ENCODE assay signal across 1 mouse cellular context in the genomic region with DNA sequence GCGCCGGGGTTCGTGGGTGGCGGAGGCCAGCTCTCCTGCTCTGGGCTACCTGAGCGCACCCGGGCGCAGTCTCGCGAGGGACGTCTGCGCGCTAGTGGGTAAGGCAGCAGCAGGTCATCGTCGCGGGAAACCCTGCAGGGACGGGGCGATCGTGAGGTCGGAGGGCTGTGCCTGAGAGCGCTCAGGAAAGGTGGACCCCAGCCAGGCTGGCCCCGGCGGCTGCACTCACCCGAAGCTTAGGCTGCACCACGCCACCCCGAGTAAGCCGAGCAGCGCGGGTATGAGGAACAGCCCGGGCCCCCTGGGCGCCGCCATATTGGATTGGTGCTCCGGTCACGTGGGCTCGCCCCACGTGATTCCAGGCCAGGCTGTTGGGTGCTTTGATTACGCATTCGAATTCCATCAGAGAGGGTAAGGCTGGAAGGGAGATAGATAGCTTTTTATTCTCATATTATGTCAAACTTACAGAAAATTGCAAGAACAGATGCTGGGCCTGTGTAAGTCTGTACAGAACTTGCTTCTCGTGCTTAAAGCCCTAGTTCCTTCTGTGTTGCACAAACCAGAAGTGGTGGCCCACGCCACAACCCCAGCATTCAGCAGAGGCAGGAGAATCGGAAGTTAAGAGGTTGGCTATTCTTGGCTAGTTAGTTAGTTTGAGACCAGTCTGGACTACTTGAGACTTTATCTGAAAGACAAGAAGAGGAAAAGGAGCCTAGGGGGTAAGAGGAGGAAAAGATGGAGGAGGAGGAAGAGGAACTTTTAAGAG.
TF ChIP-seq lines count a peak whose summit lies in the region.

TSS of gene Nagpa (minus strand) at position 345 of the 766 bp plus-strand sequence.

TF ChIP-seq in CH12.LX, 34 proteins besides CTCF, POLR2A, EP300 and RAD21 (continued from another document):
- TF ChIP-seq E2F4 (IDR thresholded peaks at IDR 0.05; ENCODE audit: insufficient replicate concordance, low read depth, low read length) (no peak), NRF1 (IDR thresholded peaks at IDR 0.05; ENCODE audit: low read depth, low read length) (peak; percentile 68), BHLHE40 (IDR thresholded peaks at IDR 0.05; ENCODE audit: low read depth, low read length) (peak; percentile 95), UBTF (IDR thresholded peaks at IDR 0.05; ENCODE audit: low read depth, low read length) (no peak; the same call in 1 of the 2 replicates), CHD1 (IDR thresholded peaks at IDR 0.05; ENCODE audit: low read depth, low read length) (no peak), POLR2AphosphoS2 (IDR thresholded peaks at IDR 0.05; ENCODE audit: low read depth, low read length) (no peak), MAFK (IDR thresholded peaks at IDR 0.05; ENCODE audit: insufficient replicate concordance, low read length) (no peak), NELFE (IDR thresholded peaks at IDR 0.05; ENCODE audit: low read depth, low read length) (peak; percentile 92), JUND (conservative IDR thresholded peaks at IDR 0.05; ENCODE audit: low read depth, low read length) (no peak), PAX5 (IDR thresholded peaks at IDR 0.05; ENCODE audit: low read length) (no peak), ZNF384 (IDR thresholded peaks at IDR 0.05; ENCODE audit: low read depth, low read length) (no peak), CHD2 (IDR thresholded peaks at IDR 0.05; ENCODE audit: low read length) (no peak; the same call in 1 of the 2 replicates), TCF12 (IDR thresholded peaks at IDR 0.05; ENCODE audit: low read depth, low read length) (peak; percentile 93), MAZ (IDR thresholded peaks at IDR 0.05; ENCODE audit: low read depth, low read length) (no peak; the same call in 1 of the 2 replicates), MXI1 (IDR thresholded peaks at IDR 0.05; ENCODE audit: low read depth, low read length) (peak; percentile 99), GABPA (IDR thresholded peaks at IDR 0.05; ENCODE audit: insufficient replicate concordance, low read depth, low read length) (peak; percentile 28; the same call in 1 of the 2 replicates), JUN (IDR thresholded peaks at IDR 0.05; ENCODE audit: insufficient read depth, low read depth, low read length) (no peak), MEF2A (IDR thresholded peaks at IDR 0.05; ENCODE audit: borderline replicate concordance, low read depth, low read length) (no peak; the same call in 1 of the 2 replicates), ELF1 (IDR thresholded peaks at IDR 0.05; ENCODE audit: low read depth, low read length) (peak; percentile 65)
